Mouse (Mus musculus) stomach, postnatal 0 days (tissue): Measurements from ENCODE around the gene Rab15.

Experiments used
- CTCF ChIP-seq: IDR thresholded peaks from 2 replicates; pipeline ENCODE4 v1.5.1; 2016; ENCODE audit warnings: antibody characterized with exemption, low read depth, mild to moderate bottlenecking, moderate library complexity
- EP300 ChIP-seq: optimal IDR thresholded peaks from 2 replicates; pipeline ENCODE3; 2016; ENCODE audit warnings: antibody characterized with exemption

GRCm38 (mm10) chr12:76839298-76839697, 16.6 kb upstream of the Rab15 start:
- TF ChIP-seq CTCF (no peak), EP300 (no peak)
